Mouse (Mus musculus): ENCODE measurements at regions not wholly inside any gene's neighbourhood (a gene's known extent, or its start where the extent isn't known, plus 50 kb on each side); places are given as distances from the start of the nearest gene placed in this dataset.

GRCm38 (mm10) chr14:99516703-99517102, 218.2 kb downstream of the Klf5 start:
- Histone ChIP-seq H3K9me3 (ENCODE audit: low read length) (no peaks in the 10 kb centered on the region), H3K4me2 (ENCODE audit: low read depth, low read length, poor library complexity, severe bottlenecking) (no peak overlapping the region), H3K27ac (ENCODE audit: low read depth, low read length) (no peak overlapping the region), H3K4me1 (ENCODE audit: insufficient read depth, low read length) (no peaks in the 10 kb centered on the region), H3K27me3 (ENCODE audit: insufficient read depth, low read length) (no peaks in the 10 kb centered on the region), H3K4me3 (ENCODE audit: low read depth, low read length) (no peak overlapping the region), H3K36me3 (ENCODE audit: insufficient read depth, low read length) (no peaks in the 10 kb centered on the region), H3K9ac (replicated peaks; ENCODE audit: low read length, poor library complexity, severe bottlenecking) (no peak overlapping the region)
- DNase-seq (ENCODE audit: low spot score), result no peak
- 90% methylated on average over 6 of the region's 6 CpGs for WGBS
- TF ChIP-seq CTCF (IDR thresholded peaks at IDR 0.05), result no peak
- ATAC-seq (ENCODE audit: low FRiP score), result no peak

- WGBS, result 71% methylated on average over 6 of the region's 6 CpGs
- no peak for TF ChIP-seq CTCF (IDR thresholded peaks at IDR 0.05)
- Histone ChIP-seq H3K27ac (ENCODE audit: low read depth, low read length) (no peak overlapping the region), H3K27me3 (ENCODE audit: insufficient read depth, low read length) (no peaks in the 10 kb centered on the region), H3K9ac (replicated peaks; ENCODE audit: low read length, poor library complexity, severe bottlenecking) (no peak overlapping the region), H3K4me2 (ENCODE audit: low read depth, low read length, poor library complexity, severe bottlenecking) (no peak overlapping the region), H3K36me3 (ENCODE audit: insufficient read depth, low read length) (no peaks in the 10 kb centered on the region), H3K4me3 (ENCODE audit: low read depth, low read length) (no peak overlapping the region), H3K4me1 (ENCODE audit: insufficient read depth, low read length) (no peaks in the 10 kb centered on the region), H3K9me3 (ENCODE audit: low read length) (no peaks in the 10 kb centered on the region)
- no peak for ATAC-seq (ENCODE audit: low FRiP score)
- DNase-seq (ENCODE audit: low spot score), result peak; percentile 37
These were observed 221.9 kb downstream of the Klf5 start for GRCm38 (mm10) chr14:99520343-99520742.

- TF ChIP-seq CTCF (IDR thresholded peaks at IDR 0.05), result no peak
These were observed 223.5 kb downstream of the Klf5 start for GRCm38 (mm10) chr14:99521954-99522523.

GRCm38 (mm10) chr14:99535781-99536180, 237.3 kb downstream of the Klf5 start:
- no peaks in the 10 kb centered on the region for H3K27me3 ChIP-seq (ENCODE audit: insufficient read depth, low read length)
- no peak for TF ChIP-seq CTCF (IDR thresholded peaks at IDR 0.05)
- no peaks in the 10 kb centered on the region for H3K4me1 ChIP-seq (ENCODE audit: insufficient read depth, low read length)
- H3K4me2 ChIP-seq (ENCODE audit: low read depth, low read length, poor library complexity, severe bottlenecking), result no peak overlapping the region
- 94% methylated on average over 6 of the region's 6 CpGs for WGBS
- H3K36me3 ChIP-seq (ENCODE audit: insufficient read depth, low read length), result no peaks in the 10 kb centered on the region
- no peak overlapping the region for H3K4me3 ChIP-seq (ENCODE audit: low read depth, low read length)
- no peak overlapping the region for H3K9ac ChIP-seq (replicated peaks; ENCODE audit: low read length, poor library complexity, severe bottlenecking)
- H3K9me3 ChIP-seq (ENCODE audit: low read length), result no peaks in the 10 kb centered on the region
- DNase-seq (ENCODE audit: low spot score), result no peak
- no peak overlapping the region for H3K27ac ChIP-seq (ENCODE audit: low read depth, low read length)
- no peak for ATAC-seq (ENCODE audit: low FRiP score)

More at GRCm38 (mm10) chr14:99521954-99522523, 223.5 kb downstream of the Klf5 start:
- H3K4me2 ChIP-seq (ENCODE audit: low read depth, low read length, poor library complexity, severe bottlenecking), result peak overlapping the region; percentile 13; the same call in 1 of the 2 replicates
- no peak overlapping the region for H3K27ac ChIP-seq (ENCODE audit: low read depth, low read length)
- H3K36me3 ChIP-seq (ENCODE audit: insufficient read depth, low read length), result no peaks in the 10 kb centered on the region
- 79% methylated on average over 13 of the region's 13 CpGs for WGBS
- H3K9me3 ChIP-seq (ENCODE audit: low read length), result no peaks in the 10 kb centered on the region
- no peaks in the 10 kb centered on the region for H3K4me1 ChIP-seq (ENCODE audit: insufficient read depth, low read length)
- no peak overlapping the region for H3K4me3 ChIP-seq (ENCODE audit: low read depth, low read length)
- no peak overlapping the region for H3K9ac ChIP-seq (replicated peaks; ENCODE audit: low read length, poor library complexity, severe bottlenecking)
- ATAC-seq (ENCODE audit: low FRiP score) (no peak), DNase-seq (ENCODE audit: low spot score) (peak; percentile 19)
- H3K27me3 ChIP-seq (ENCODE audit: insufficient read depth, low read length), result no peaks in the 10 kb centered on the region

DNA sequence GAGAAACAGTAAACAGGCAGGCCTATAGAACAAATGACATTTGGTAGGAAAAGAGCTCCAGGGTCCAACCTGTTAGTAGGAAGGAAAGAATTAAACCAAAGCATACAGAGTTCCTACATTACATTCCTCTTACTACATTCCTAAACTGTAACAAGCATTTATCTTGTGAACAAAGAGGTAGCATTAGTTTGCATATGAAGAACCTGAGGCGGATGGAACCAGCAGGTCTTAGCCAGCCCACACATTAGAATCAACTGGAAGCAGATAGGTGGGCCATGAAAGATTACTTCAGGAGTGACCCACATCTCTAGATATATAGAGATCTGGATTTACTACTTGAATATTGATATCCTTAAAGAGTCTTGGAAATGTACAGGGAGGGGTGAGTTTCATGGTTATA, 238.8 kb downstream of the Klf5 start:
- WGBS, result 87% methylated on average over 1 of the region's 1 CpGs
- no peaks in the 10 kb centered on the region for H3K27me3 ChIP-seq (ENCODE audit: insufficient read depth, low read length)
- no peak for DNase-seq (ENCODE audit: low spot score)
- H3K9ac ChIP-seq (replicated peaks; ENCODE audit: low read length, poor library complexity, severe bottlenecking), result no peak overlapping the region
- H3K4me3 ChIP-seq (ENCODE audit: low read depth, low read length), result no peak overlapping the region
- no peak overlapping the region for H3K27ac ChIP-seq (ENCODE audit: low read depth, low read length)
- ATAC-seq (ENCODE audit: low FRiP score), result no peak
- H3K4me2 ChIP-seq (ENCODE audit: low read depth, low read length, poor library complexity, severe bottlenecking), result no peak overlapping the region
- no peaks in the 10 kb centered on the region for H3K9me3 ChIP-seq (ENCODE audit: low read length)
- H3K4me1 ChIP-seq (ENCODE audit: insufficient read depth, low read length), result no peaks in the 10 kb centered on the region
- TF ChIP-seq CTCF (IDR thresholded peaks at IDR 0.05), result no peak
- H3K36me3 ChIP-seq (ENCODE audit: insufficient read depth, low read length), result no peaks in the 10 kb centered on the region

DNA sequence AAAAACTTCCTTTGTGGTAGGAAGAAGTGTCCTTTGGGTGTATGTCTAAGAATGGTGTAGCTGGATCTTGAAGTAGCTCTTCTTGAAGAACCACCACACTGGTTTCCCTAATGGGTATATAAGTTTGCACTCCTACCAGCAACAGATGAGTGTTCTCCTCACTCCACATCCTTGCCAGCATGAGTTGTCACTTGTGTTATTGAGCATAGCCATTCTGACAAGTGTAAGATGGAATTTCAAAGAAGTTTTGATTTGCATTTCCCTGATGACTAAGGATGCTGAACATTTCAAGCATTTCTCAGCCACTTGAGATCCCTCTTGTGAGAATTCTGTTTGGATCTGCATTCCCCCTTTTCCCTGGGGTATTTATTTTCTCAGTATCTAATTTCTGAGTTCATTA, 243.2 kb downstream of the Klf5 start:
- no peak for DNase-seq (ENCODE audit: low spot score)
- no peaks in the 10 kb centered on the region for H3K27me3 ChIP-seq (ENCODE audit: insufficient read depth, low read length)
- no peak overlapping the region for H3K4me3 ChIP-seq (ENCODE audit: low read depth, low read length)
- H3K27ac ChIP-seq (ENCODE audit: low read depth, low read length), result no peak overlapping the region
- no peaks in the 10 kb centered on the region for H3K9me3 ChIP-seq (ENCODE audit: low read length)
- H3K4me1 ChIP-seq (ENCODE audit: insufficient read depth, low read length), result no peaks in the 10 kb centered on the region
- no peak for ATAC-seq (ENCODE audit: low FRiP score)
- no peak overlapping the region for H3K4me2 ChIP-seq (ENCODE audit: low read depth, low read length, poor library complexity, severe bottlenecking)
- no peak overlapping the region for H3K9ac ChIP-seq (replicated peaks; ENCODE audit: low read length, poor library complexity, severe bottlenecking)
- TF ChIP-seq CTCF (IDR thresholded peaks at IDR 0.05), result no peak
- no peaks in the 10 kb centered on the region for H3K36me3 ChIP-seq (ENCODE audit: insufficient read depth, low read length)

Measured in midbrain, postnatal 0 days (tissue).